Mouse (Mus musculus): ENCODE measurements around the gene Aox4.

- TF ChIP-seq POLR2A (IDR thresholded peaks at IDR 0.05; ENCODE audit: low read depth, low read length) (no peak), CTCF (IDR thresholded peaks at IDR 0.05; ENCODE audit: extremely low read depth, insufficient read depth, insufficient read length, insufficient replicate concordance) (no peak)
Measured at GRCm38 (mm10) chr1:58294730-58295129, 84.5 kb downstream of the Aox4 start.

Measured in spleen, adult 2 months (tissue).